ENCODE assay signal across 11 mouse cellular contexts in the genomic region with DNA sequence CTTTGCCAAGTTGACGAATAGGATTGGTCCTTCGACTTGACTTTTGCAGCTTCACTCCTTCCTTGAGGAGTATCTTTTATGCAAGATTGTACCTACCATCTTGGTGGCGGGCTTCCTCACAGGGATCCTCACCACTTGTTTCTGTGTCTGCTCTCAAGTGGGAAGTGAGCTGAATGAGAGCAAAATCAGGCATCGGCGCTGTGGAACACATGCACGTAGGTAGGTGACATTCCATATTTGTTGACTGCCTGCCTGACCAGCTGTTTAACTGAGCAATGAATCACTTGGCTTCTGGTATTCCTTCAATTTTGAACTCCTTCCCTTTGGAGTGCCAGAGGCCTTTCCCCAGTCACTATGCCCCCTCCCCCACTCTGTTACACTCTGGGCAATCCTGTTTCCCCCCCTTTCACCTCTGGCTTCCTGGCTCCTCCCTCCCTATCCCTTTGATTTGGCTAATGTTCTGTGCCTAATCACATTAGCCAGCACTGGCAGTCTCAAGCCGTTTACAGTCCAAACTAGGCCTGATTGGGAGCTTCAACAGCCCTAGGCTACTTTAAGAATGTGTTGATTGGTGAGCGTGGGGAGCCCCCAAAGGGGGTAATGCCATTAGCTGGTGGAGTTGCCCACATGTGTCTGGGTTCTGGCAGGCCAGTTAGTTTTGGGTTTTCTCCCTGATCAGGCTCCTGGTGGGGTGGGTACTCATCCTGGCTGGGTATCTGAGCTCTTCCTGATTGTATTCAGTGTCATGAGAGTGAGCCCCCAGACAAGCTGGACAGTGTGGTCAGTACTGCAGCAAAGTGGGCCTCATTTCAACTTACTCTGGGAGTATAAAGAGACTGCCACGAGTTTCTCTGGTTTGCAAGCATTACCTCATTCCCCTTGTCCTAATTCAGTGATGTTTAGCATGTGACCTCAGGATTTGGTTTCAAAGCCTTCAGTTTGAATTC.
DNase-seq lines count a peak whose midpoint lies in the region; ATAC-seq lines count a peak whose summit lies in the region.
"Had no signal": no experiment of that assay in that cellular context is flagged by ENCODE, and none has a peak within 500 bp of the region (broad histone marks: within the 10 kb centered on the region; RNA-seq: fewer than 3 reads in every experiment).

No protein-coding gene starts in this region.

- peak overlapping the region; percentile 82 for H3K27ac ChIP-seq in forebrain, embryonic 10.5 days
- no peak overlapping the region for H3K27ac ChIP-seq in hindbrain, embryonic 15.5 days (replicated peaks)
- no peak overlapping the region for H3K27ac ChIP-seq in neural tube, embryonic 12.5 days
- H3K27ac ChIP-seq: liver, embryonic 15.5 days had no signal

- H3K9me3 ChIP-seq in forebrain, embryonic 10.5 days, result no peaks in the 10 kb centered on the region
- no peaks in the 10 kb centered on the region for H3K9me3 ChIP-seq in hindbrain, embryonic 15.5 days
- H3K9me3 ChIP-seq in neural tube, embryonic 12.5 days, result no peaks in the 10 kb centered on the region
- H3K9me3 ChIP-seq: liver, embryonic 15.5 days had no signal

- H3K36me3 ChIP-seq in forebrain, embryonic 10.5 days (replicated peaks), result no peaks in the 10 kb centered on the region
- no peaks in the 10 kb centered on the region for H3K36me3 ChIP-seq in hindbrain, embryonic 15.5 days
- no peaks in the 10 kb centered on the region for H3K36me3 ChIP-seq in neural tube, embryonic 12.5 days
- H3K36me3 ChIP-seq: liver, embryonic 15.5 days had no signal

- peaks cover 37% of the 10 kb centered on the region for H3K4me1 ChIP-seq in forebrain, embryonic 10.5 days
- peaks cover 9% of the 10 kb centered on the region; the same call in 1 of the 2 replicates for H3K4me1 ChIP-seq in hindbrain, embryonic 15.5 days (replicated peaks)
- peaks cover 24% of the 10 kb centered on the region for H3K4me1 ChIP-seq in neural tube, embryonic 12.5 days
- H3K4me1 ChIP-seq: liver, embryonic 15.5 days had no signal

- no peak overlapping the region for H3K9ac ChIP-seq in hindbrain, embryonic 15.5 days
- H3K9ac ChIP-seq in neural tube, embryonic 12.5 days, result no peak overlapping the region
- H3K9ac ChIP-seq: liver, embryonic 15.5 days had no signal

- H3K27me3 ChIP-seq in forebrain, embryonic 10.5 days (ENCODE audit: poor library complexity, severe bottlenecking), result peaks cover 24% of the 10 kb centered on the region
- H3K27me3 ChIP-seq in hindbrain, embryonic 15.5 days, result no peaks in the 10 kb centered on the region
- H3K27me3 ChIP-seq in neural tube, embryonic 12.5 days (replicated peaks), result peaks cover 2% of the 10 kb centered on the region; the same call in 1 of the 2 replicates
- H3K27me3 ChIP-seq: liver, embryonic 15.5 days had no signal

- no peak overlapping the region for H3K4me3 ChIP-seq in forebrain, embryonic 10.5 days
- no peak overlapping the region for H3K4me3 ChIP-seq in hindbrain, embryonic 15.5 days
- H3K4me3 ChIP-seq in neural tube, embryonic 12.5 days, result no peak overlapping the region
- H3K4me3 ChIP-seq: liver, embryonic 15.5 days had no signal

- no peak overlapping the region for H3K4me2 ChIP-seq in hindbrain, embryonic 15.5 days
- H3K4me2 ChIP-seq in neural tube, embryonic 12.5 days (replicated peaks), result no peak overlapping the region
- H3K4me2 ChIP-seq: liver, embryonic 15.5 days had no signal

- DNase-seq in left cerebral cortex, adult 18-20 months (ENCODE audit: low spot score in 2 of 2), result peak; percentile 25 to 35
- no peak for DNase-seq in left cerebral cortex, adult 11 months (ENCODE audit: low spot score)
- DNase-seq in forebrain, embryonic 10.5 days (ENCODE audit: extremely low spot score, low spot score), result peak; percentile 45
- no peak for DNase-seq in thymus, postnatal 4 days
- no peak for DNase-seq in adrenal gland, adult 2 months
- DNase-seq in cerebellum, adult 8-10 months, result no peak
- DNase-seq: cerebellum, postnatal 25 days had no signal

- ATAC-seq in hindbrain, embryonic 15.5 days (ENCODE audit: low FRiP score, low read depth), result peak; percentile 81
- ATAC-seq in neural tube, embryonic 12.5 days (ENCODE audit: low FRiP score, low read depth), result peak; percentile 93
- ATAC-seq: Patski had no signal

- 52% methylated on average over 9 of the region's 9 CpGs for WGBS in forebrain, embryonic 10.5 days
- 57% methylated on average over 9 of the region's 9 CpGs for WGBS in hindbrain, embryonic 15.5 days
- 55% methylated on average over 9 of the region's 9 CpGs for WGBS in neural tube, embryonic 12.5 days

Comparison
In these comparisons a context has a peak if more than half of its experiments do, and no peak if none do; other contexts are left out.
1. DNase-seq: peak in left cerebral cortex, adult 18-20 months (2 of 2) and forebrain, embryonic 10.5 days (single experiment); none in left cerebral cortex, adult 11 months (single experiment), thymus, postnatal 4 days (single experiment), adrenal gland, adult 2 months (single experiment) and cerebellum, adult 8-10 months (single experiment).